Mouse (Mus musculus) left cerebral cortex, postnatal 10 days (tissue): ENCODE measurements around the gene Vmn1r1. TPM values are rescaled to one million over a fixed set of nuclear protein-coding genes. Genes with fewer than 3 reads are reported as not detected.

ENCODE experiments used
- DNase-seq, 2 experiments: peaks; one replicate each; pipeline ENCODE4 v3.0.0; 2021 to 2022; ENCODE audit warnings: low spot score in 2 of 2, mixed read lengths in 1 of 2; ENCODE audit errors: extremely low spot score in 1 of 2
- intact Hi-C: fragments of 180-260 bp; cut with DNase I; formaldehyde crosslinking; loops from one replicate; pipeline ENCODE4 v1.15.1; 2025
- total RNA-seq, 2 experiments: library from RNA; stranded (reverse); gene quantifications; 2 replicates each; pipeline ENCODE4 v1.2.3; 2021

Gene Vmn1r1
- total RNA-seq, 2 experiments from 2014 or later, result not detected

- intact Hi-C loops, result no loop called here
Measured at GRCm38 (mm10) chr1:182107251-182107650, 57.0 kb downstream of the Vmn1r1 start.

GRCm38 (mm10) chr1:182105023-182105422, 59.3 kb downstream of the Vmn1r1 start:
- no peak for DNase-seq

More at GRCm38 (mm10) chr1:182107251-182107650, 57.0 kb downstream of the Vmn1r1 start:
- DNase-seq, result no peak

More at GRCm38 (mm10) chr1:182105023-182105422, 59.3 kb downstream of the Vmn1r1 start:
- intact Hi-C loops, result no loop called here

Other genes starting within 250 kb of the Vmn1r1 start
- 100 to 1,000 TPM; 139 to 152 TPM for gene Enah, start 144.5 kb downstream of the Vmn1r1 start, total RNA-seq
- 10 to 100 TPM; 50.3 to 52.8 TPM for gene Srp9, start 39.7 kb downstream of the Vmn1r1 start, total RNA-seq
- gene Degs1, start 118.3 kb upstream of the Vmn1r1 start, total RNA-seq, result 10 to 100 TPM; 62.6 to 64.1 TPM
- 10 to 100 TPM; 42.7 to 44.8 TPM for gene Fbxo28, start 177.1 kb upstream of the Vmn1r1 start, total RNA-seq
- gene Trp53bp2, start 244.7 kb upstream of the Vmn1r1 start, total RNA-seq, result 10 to 100 TPM; 15.6 to 20.3 TPM